Comparison of ENCODE assay signal across 47 mouse cellular contexts in the genomic region with DNA sequence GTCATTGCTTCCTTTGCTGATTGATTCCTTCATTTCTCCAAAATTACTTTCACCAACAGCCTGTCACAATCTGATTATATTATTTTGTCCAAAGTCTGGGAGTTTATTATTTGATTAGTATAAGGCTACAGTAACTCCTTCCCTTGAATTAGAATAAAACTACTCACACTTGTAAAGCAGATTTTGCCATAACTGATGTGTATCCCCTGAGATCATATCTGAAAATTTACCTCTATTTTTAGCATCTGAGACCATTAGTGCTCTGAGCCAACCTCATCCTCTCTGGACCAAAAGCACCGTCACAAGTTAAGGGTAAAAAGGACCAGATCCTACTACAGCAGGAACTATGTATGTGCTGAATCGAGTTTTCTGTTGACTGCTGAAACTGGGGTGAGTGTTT. TPM values are rescaled to one million over a fixed set of nuclear protein-coding genes. Genes with fewer than 3 reads are reported as not detected.
"Had no signal": no experiment of that assay in that cellular context is flagged by ENCODE, and none has a peak within 500 bp of the region (broad histone marks: within the 10 kb centered on the region; RNA-seq: fewer than 3 reads in every experiment).

Olfr653 (plus strand) TSS at position 301 of the 400 bp plus-strand sequence.

- H3K27me3 ChIP-seq: limb, embryonic 12.5 days; limb, embryonic 13.5 days; limb, embryonic 15.5 days; liver, embryonic 12.5 days; liver, embryonic 13.5 days; liver, embryonic 15.5 days; lung, embryonic 15.5 days; megakaryocyte, embryonic 14.5 days; midbrain, embryonic 12.5 days; midbrain, embryonic 13.5 days; midbrain, embryonic 15.5 days had no signal

- ATAC-seq: liver, embryonic 12.5 days; liver, postnatal 0 days; lung, postnatal 0 days; midbrain, embryonic 13.5 days; midbrain, embryonic 15.5 days; midbrain, embryonic 16.5 days had no signal

- H3K4me2 ChIP-seq: limb, embryonic 12.5 days; limb, embryonic 13.5 days; limb, embryonic 15.5 days; liver, embryonic 11.5 days; liver, embryonic 12.5 days; liver, embryonic 13.5 days; liver, embryonic 15.5 days; lung, embryonic 14.5 days; lung, embryonic 15.5 days; midbrain, embryonic 12.5 days; midbrain, embryonic 13.5 days; midbrain, embryonic 15.5 days had no signal

- H3K27ac ChIP-seq: left cerebral cortex, adult 2 months; limb, embryonic 10.5 days; limb, embryonic 12.5 days; limb, embryonic 13.5 days; limb, embryonic 15.5 days; liver, embryonic 12.5 days; liver, embryonic 13.5 days; liver, embryonic 14.5 days; liver, embryonic 15.5 days; lung, embryonic 15.5 days; macrophage; midbrain, embryonic 10.5 days; midbrain, embryonic 12.5 days; midbrain, embryonic 13.5 days; midbrain, embryonic 15.5 days had no signal

- H3K9ac ChIP-seq: limb, embryonic 12.5 days; limb, embryonic 13.5 days; limb, embryonic 15.5 days; liver, embryonic 12.5 days; liver, embryonic 13.5 days; liver, embryonic 14.5 days; liver, embryonic 15.5 days; liver, postnatal 0 days; lung, embryonic 14.5 days; lung, embryonic 15.5 days; midbrain, embryonic 12.5 days; midbrain, embryonic 13.5 days; midbrain, embryonic 15.5 days had no signal

- H3K36me3 ChIP-seq: limb, embryonic 10.5 days; limb, embryonic 12.5 days; limb, embryonic 13.5 days; limb, embryonic 15.5 days; liver, embryonic 12.5 days; liver, embryonic 13.5 days; liver, embryonic 15.5 days; lung, embryonic 15.5 days; midbrain, embryonic 10.5 days; midbrain, embryonic 12.5 days; midbrain, embryonic 13.5 days; midbrain, embryonic 15.5 days had no signal

- H3K9me3 ChIP-seq: limb, embryonic 10.5 days; limb, embryonic 12.5 days; limb, embryonic 13.5 days; limb, embryonic 15.5 days; liver, embryonic 12.5 days; liver, embryonic 13.5 days; liver, embryonic 15.5 days; lung, embryonic 15.5 days; midbrain, embryonic 10.5 days; midbrain, embryonic 12.5 days; midbrain, embryonic 13.5 days; midbrain, embryonic 15.5 days had no signal

- H3K4me1 ChIP-seq: limb, embryonic 10.5 days; limb, embryonic 12.5 days; limb, embryonic 13.5 days; limb, embryonic 15.5 days; liver, embryonic 12.5 days; liver, embryonic 13.5 days; liver, embryonic 15.5 days; lung, embryonic 15.5 days; megakaryocyte, embryonic 14.5 days; midbrain, embryonic 10.5 days; midbrain, embryonic 12.5 days; midbrain, embryonic 13.5 days; midbrain, embryonic 15.5 days had no signal

- DNase-seq: left cerebral cortex, postnatal 4 days; liver; liver, embryonic 13.5 days; liver, postnatal 0 days; lung, adult 18-20 months; lung, adult 2 months; lung, embryonic 14.5 days; lung, postnatal 10 days; lung, postnatal 14 days; lung, postnatal 36 days; lung, postnatal 4 days; midbrain, embryonic 14.5 days had no signal

- H3K4me3 ChIP-seq: left cerebral cortex, adult 2 months; limb, embryonic 10.5 days; limb, embryonic 12.5 days; limb, embryonic 13.5 days; limb, embryonic 15.5 days; liver, embryonic 12.5 days; liver, embryonic 13.5 days; liver, embryonic 15.5 days; lung, embryonic 15.5 days; megakaryocyte, embryonic 14.5 days; midbrain, embryonic 10.5 days; midbrain, embryonic 12.5 days; midbrain, embryonic 13.5 days; midbrain, embryonic 15.5 days; myocyte had no signal

RNA-seq across cellular contexts. Expression of gene Olfr653, which starts in this region (rescaled TPM):
- total RNA-seq: left cerebral cortex, adult 18-20 months; left cerebral cortex, adult 2 months; left cerebral cortex, adult 8-10 months; left cerebral cortex, postnatal 10 days; left cerebral cortex, postnatal 14 days; left cerebral cortex, postnatal 25 days; left cerebral cortex, postnatal 36 days; left cerebral cortex, postnatal 4 days; liver, adult 2 months; megakaryocyte progenitor cell, adult 5-6 weeks; megakaryocyte, adult 5-6 weeks; megakaryocyte-erythroid progenitor cell, adult 5-6 weeks; midbrain, postnatal 0 days; monocyte, adult 5-6 weeks had no signal
- polyA plus RNA-seq: limb, embryonic 10.5 days; limb, embryonic 11.5 days; limb, embryonic 12.5 days; limb, embryonic 13.5 days; limb, embryonic 14.5 days; limb, embryonic 15.5 days; liver, adult 2 months; liver, embryonic 11.5 days; liver, embryonic 12.5 days; liver, embryonic 13.5 days; liver, embryonic 14.5 days; liver, embryonic 15.5 days; liver, embryonic 16.5 days; liver, postnatal 0 days; lung, adult 2 months; lung, embryonic 14.5 days; lung, embryonic 15.5 days; lung, embryonic 16.5 days; lung, postnatal 0 days; macrophage; midbrain, embryonic 10.5 days; midbrain, embryonic 13.5 days; midbrain, embryonic 14.5 days; midbrain, embryonic 15.5 days; midbrain, embryonic 16.5 days; midbrain, postnatal 0 days; myocyte had no signal
